Mouse (Mus musculus): Measurements from ENCODE around the gene Gm10053. TPM values are rescaled to one million over a fixed set of nuclear protein-coding genes. Genes with fewer than 3 reads are reported as not detected.
A peak's percentile ranks its signal among the peaks of the same experiment; 100 is the strongest.
"Not testable (repeated sequence)": the region's sequence is repeated elsewhere in the genome, so short reads cannot be mapped to it uniquely, and the experiment has no call there.

Gene Gm10053
- 288 and 300 TPM in 2 replicates for polyA plus RNA-seq (2015; fragmentation: Nextera tagmentation; extraction: Ambion mirVana)

- H3K27ac ChIP-seq (ENCODE audit: low read length); ATAC-seq (ENCODE audit: low FRiP score, low TSS enrichment): not testable (repeated sequence)
Observed at GRCm38 (mm10) chr19:24875129-24875870, at the start of gene Gm10053. Gm10053 (plus strand) TSS chr19:24875686.

DNA sequence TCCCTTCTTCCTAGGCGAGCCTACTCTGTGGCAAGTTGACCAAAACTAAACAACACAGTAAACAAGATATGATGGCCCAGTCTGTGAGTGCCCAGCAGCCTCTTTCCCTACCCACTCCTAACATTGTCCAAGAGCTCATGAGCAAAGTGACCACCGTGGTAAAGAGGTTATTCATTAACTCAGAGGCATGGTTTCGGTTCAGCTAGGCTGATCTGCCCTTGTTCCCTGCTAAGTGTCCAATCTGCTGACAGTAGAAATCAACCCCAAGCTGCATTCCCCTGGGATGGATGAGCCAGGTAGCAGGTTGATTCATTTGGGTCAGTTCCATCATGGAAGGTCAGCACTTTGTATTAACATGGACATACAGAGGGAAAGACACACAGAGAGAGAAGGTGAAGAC, 33.4 kb upstream of the Gm10053 start:
- Histone ChIP-seq H3K36me3 (ENCODE audit: insufficient read depth, low read length) (no peaks in the 10 kb centered on the region), H3K4me3 (ENCODE audit: low read length) (no peak overlapping the region), H3K27ac (ENCODE audit: low read length) (no peak overlapping the region), H3K9me3 (ENCODE audit: low read length) (no peaks in the 10 kb centered on the region; the same call in 1 of the 2 replicates), H3K4me2 (replicated peaks; ENCODE audit: low read depth, low read length) (no peak overlapping the region), H3K27me3 (ENCODE audit: insufficient read depth, low read length) (no peaks in the 10 kb centered on the region), H3K4me1 (ENCODE audit: insufficient read depth, low read length) (peaks cover 16% of the 10 kb centered on the region), H3K9ac (replicated peaks; ENCODE audit: low read length) (no peak overlapping the region)
- 71% methylated on average over 3 of the region's 3 CpGs for WGBS
- peak; percentile 79; the same call in 1 of the 2 replicates for ATAC-seq (ENCODE audit: low FRiP score, low TSS enrichment)

More at GRCm38 (mm10) chr19:24875129-24875870, at the start of gene Gm10053:
- not testable (repeated sequence) for H3K4me3 ChIP-seq (ENCODE audit: low read length); H3K27me3 ChIP-seq (ENCODE audit: insufficient read depth, low read length); H3K9ac ChIP-seq (replicated peaks; ENCODE audit: low read length); H3K4me2 ChIP-seq (replicated peaks; ENCODE audit: low read depth, low read length); H3K4me1 ChIP-seq (ENCODE audit: insufficient read depth, low read length); H3K36me3 ChIP-seq (ENCODE audit: insufficient read depth, low read length); H3K9me3 ChIP-seq (ENCODE audit: low read length)
- 70% methylated on average over 23 of the region's 26 CpGs for WGBS

DNA sequence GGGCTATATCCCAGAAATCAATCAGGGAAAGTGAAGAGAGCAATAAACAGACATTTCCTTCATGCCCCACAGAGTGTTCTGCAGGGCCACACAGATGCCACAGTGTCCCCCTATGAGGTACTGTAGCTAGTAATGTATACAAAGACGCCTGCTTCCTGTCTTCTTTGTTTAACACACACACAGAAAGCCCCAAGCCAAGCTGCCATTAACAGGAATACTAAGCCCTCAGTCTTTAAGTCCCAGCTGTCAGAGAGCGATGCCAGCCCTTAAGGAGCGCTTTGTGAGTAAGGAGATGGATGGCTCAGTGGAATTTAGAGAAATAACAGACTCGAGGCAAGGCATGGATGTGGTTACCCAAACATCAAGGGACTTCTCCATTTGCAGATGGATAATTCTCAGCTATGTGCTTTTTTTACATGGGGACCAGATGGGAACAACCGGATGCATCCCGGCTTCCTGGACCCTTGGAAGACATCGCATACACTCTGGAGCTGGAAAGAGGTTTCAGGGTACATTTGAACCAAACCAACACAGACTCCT, 30.4 kb upstream of the Gm10053 start:
- peaks cover 34% of the 10 kb centered on the region for H3K4me1 ChIP-seq (ENCODE audit: insufficient read depth, low read length)
- H3K9me3 ChIP-seq (ENCODE audit: low read length), result no peaks in the 10 kb centered on the region; the same call in 1 of the 2 replicates
- no peak overlapping the region for H3K4me3 ChIP-seq (ENCODE audit: low read length)
- H3K4me2 ChIP-seq (replicated peaks; ENCODE audit: low read depth, low read length), result no peak overlapping the region
- 33% methylated on average over 7 of the region's 7 CpGs for WGBS
- no peak overlapping the region for H3K27ac ChIP-seq (ENCODE audit: low read length)
- no peaks in the 10 kb centered on the region for H3K27me3 ChIP-seq (ENCODE audit: insufficient read depth, low read length)
- H3K9ac ChIP-seq (replicated peaks; ENCODE audit: low read length), result no peak overlapping the region
- ATAC-seq (ENCODE audit: low FRiP score, low TSS enrichment), result 0 out of 2 replicates have a peak, but pooled peaks have one; percentile 25
- no peaks in the 10 kb centered on the region for H3K36me3 ChIP-seq (ENCODE audit: insufficient read depth, low read length)

DNA sequence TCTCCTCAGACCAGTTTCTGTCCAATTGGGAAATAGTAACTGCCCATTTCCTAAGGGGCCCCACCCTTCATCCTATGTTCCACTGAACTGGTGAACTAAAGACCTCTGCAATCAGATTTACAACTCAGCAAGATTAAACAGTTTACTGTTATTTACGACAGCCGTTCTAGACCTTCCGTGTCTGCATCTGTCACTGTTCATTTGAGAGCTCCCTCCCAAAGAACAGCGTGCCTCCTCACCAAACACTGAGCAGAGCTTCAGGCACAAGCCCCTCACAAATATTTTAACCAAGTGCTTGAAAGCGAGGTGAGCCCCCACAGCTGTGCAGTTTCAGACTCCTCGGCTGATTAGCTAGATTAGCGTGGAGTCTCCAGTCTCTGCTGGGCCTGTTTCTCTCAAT, 27.1 kb upstream of the Gm10053 start:
- H3K27ac ChIP-seq (ENCODE audit: low read length), result peak overlapping the region; percentile 70; the same call in 1 of the 2 replicates

GRCm38 (mm10) chr19:24848844-24849243, 26.6 kb upstream of the Gm10053 start:
- peaks cover 43% of the 10 kb centered on the region for H3K4me1 ChIP-seq (ENCODE audit: insufficient read depth, low read length)
- H3K9ac ChIP-seq (replicated peaks; ENCODE audit: low read length), result no peak overlapping the region
- H3K27me3 ChIP-seq (ENCODE audit: insufficient read depth, low read length), result no peaks in the 10 kb centered on the region
- no peaks in the 10 kb centered on the region for H3K36me3 ChIP-seq (ENCODE audit: insufficient read depth, low read length)
- 59% methylated on average over 2 of the region's 2 CpGs for WGBS
- ATAC-seq (ENCODE audit: low FRiP score, low TSS enrichment), result no peak
- H3K9me3 ChIP-seq (ENCODE audit: low read length), result no peaks in the 10 kb centered on the region
- peak overlapping the region; percentile 70; the same call in 1 of the 2 replicates for H3K27ac ChIP-seq (ENCODE audit: low read length)
- no peak overlapping the region for H3K4me2 ChIP-seq (replicated peaks; ENCODE audit: low read depth, low read length)
- H3K4me3 ChIP-seq (ENCODE audit: low read length), result no peak overlapping the region

More for the DNA sequence above, 27.1 kb upstream of the Gm10053 start:
- WGBS, result 10% methylated on average over 7 of the region's 7 CpGs
- Histone ChIP-seq H3K9me3 (ENCODE audit: low read length) (no peaks in the 10 kb centered on the region), H3K4me2 (replicated peaks; ENCODE audit: low read depth, low read length) (no peak overlapping the region), H3K36me3 (ENCODE audit: insufficient read depth, low read length) (no peaks in the 10 kb centered on the region), H3K4me3 (ENCODE audit: low read length) (no peak overlapping the region), H3K4me1 (ENCODE audit: insufficient read depth, low read length) (peaks cover 43% of the 10 kb centered on the region), H3K27me3 (ENCODE audit: insufficient read depth, low read length) (no peaks in the 10 kb centered on the region), H3K9ac (replicated peaks; ENCODE audit: low read length) (no peak overlapping the region)
- ATAC-seq (ENCODE audit: low FRiP score, low TSS enrichment), result peak; percentile 70; the same call in 1 of the 2 replicates

GRCm38 (mm10) chr19:24851456-24852315, 23.8 kb upstream of the Gm10053 start:
- Histone ChIP-seq H3K9me3 (ENCODE audit: low read length) (no peaks in the 10 kb centered on the region), H3K4me1 (ENCODE audit: insufficient read depth, low read length) (peaks cover 27% of the 10 kb centered on the region), H3K36me3 (ENCODE audit: insufficient read depth, low read length) (no peaks in the 10 kb centered on the region), H3K27ac (ENCODE audit: low read length) (0 out of 2 replicates have a peak overlapping the region, but pooled peaks have one; percentile 22), H3K4me2 (replicated peaks; ENCODE audit: low read depth, low read length) (no peak overlapping the region; the same call in 1 of the 2 replicates), H3K27me3 (ENCODE audit: insufficient read depth, low read length) (no peaks in the 10 kb centered on the region), H3K9ac (replicated peaks; ENCODE audit: low read length) (peak overlapping the region; percentile 33; the same call in 1 of the 2 replicates), H3K4me3 (ENCODE audit: low read length) (no peak overlapping the region)
- 61% methylated on average over 21 of the region's 21 CpGs for WGBS
- ATAC-seq (ENCODE audit: low FRiP score, low TSS enrichment), result no peak

GRCm38 (mm10) chr19:24861276-24861611, 14.2 kb upstream of the Gm10053 start:
- ATAC-seq (ENCODE audit: low FRiP score, low TSS enrichment), result peak; percentile 57; the same call in 1 of the 2 replicates
- Histone ChIP-seq H3K4me1 (ENCODE audit: insufficient read depth, low read length) (peaks cover 4% of the 10 kb centered on the region), H3K4me2 (replicated peaks; ENCODE audit: low read depth, low read length) (peak overlapping the region; percentile 81), H3K9ac (replicated peaks; ENCODE audit: low read length) (peak overlapping the region; percentile 59), H3K27me3 (ENCODE audit: insufficient read depth, low read length) (peaks cover 12% of the 10 kb centered on the region; the same call in 1 of the 2 replicates), H3K27ac (ENCODE audit: low read length) (no peak overlapping the region), H3K9me3 (ENCODE audit: low read length) (no peaks in the 10 kb centered on the region), H3K4me3 (ENCODE audit: low read length) (peak overlapping the region; percentile 55), H3K36me3 (ENCODE audit: insufficient read depth, low read length) (no peaks in the 10 kb centered on the region)
- 13% methylated on average over 13 of the region's 13 CpGs for WGBS

GRCm38 (mm10) chr19:24861612-24862451, 13.7 kb upstream of the Gm10053 start, which contains the start of gene Pgm5:
Pgm5 (minus strand) TSS chr19:24861855.
- H3K9ac ChIP-seq (replicated peaks; ENCODE audit: low read length), result peak within 1 kb of the TSS; percentile 59
- peak within 1 kb of the TSS; percentile 55 for H3K4me3 ChIP-seq (ENCODE audit: low read length)
- no peaks in the 10 kb centered on the region for H3K36me3 ChIP-seq (ENCODE audit: insufficient read depth, low read length)
- H3K27me3 ChIP-seq (ENCODE audit: insufficient read depth, low read length), result peaks cover 12% of the 10 kb centered on the region; the same call in 1 of the 2 replicates
- peak; percentile 85 for ATAC-seq (ENCODE audit: low FRiP score, low TSS enrichment)
- H3K27ac ChIP-seq (ENCODE audit: low read length), result no peak within 1 kb of the TSS
- H3K9me3 ChIP-seq (ENCODE audit: low read length), result no peaks in the 10 kb centered on the region
- H3K4me1 ChIP-seq (ENCODE audit: insufficient read depth, low read length), result peaks cover 4% of the 10 kb centered on the region
- peak within 1 kb of the TSS; percentile 81 for H3K4me2 ChIP-seq (replicated peaks; ENCODE audit: low read depth, low read length)
- 1% methylated on average over 35 of the region's 39 CpGs for WGBS

GRCm38 (mm10) chr19:24865436-24865835, 10.1 kb upstream of the Gm10053 start:
- Histone ChIP-seq H3K36me3 (ENCODE audit: insufficient read depth, low read length) (no peaks in the 10 kb centered on the region), H3K4me1 (ENCODE audit: insufficient read depth, low read length) (peaks cover 4% of the 10 kb centered on the region), H3K4me3 (ENCODE audit: low read length) (no peak overlapping the region), H3K9me3 (ENCODE audit: low read length) (peaks cover 4% of the 10 kb centered on the region; the same call in 1 of the 2 replicates), H3K27me3 (ENCODE audit: insufficient read depth, low read length) (peaks cover 11% of the 10 kb centered on the region), H3K9ac (replicated peaks; ENCODE audit: low read length) (no peak overlapping the region), H3K27ac (ENCODE audit: low read length) (no peak overlapping the region), H3K4me2 (replicated peaks; ENCODE audit: low read depth, low read length) (no peak overlapping the region)
- WGBS, result 88% methylated on average over 9 of the region's 9 CpGs
- ATAC-seq (ENCODE audit: low FRiP score, low TSS enrichment), result no peak
